Mouse (Mus musculus) liver, postnatal 0 days (tissue): ENCODE results near the gene Adra2c. TPM values are rescaled to one million over a fixed set of nuclear protein-coding genes. Genes with fewer than 3 reads are reported as not detected.

ENCODE experiments used
- ATAC-seq: fragments of 200-750 bp; cut with Nextera tagmentation; 2 replicates; pipeline ENCODE4 v1.8.0; 2017; ENCODE audit warnings: mild to moderate bottlenecking, moderate library complexity
- DNase-seq: peaks from one replicate; pipeline ENCODE4 v3.0.0-alpha.2; 2016
- H3K27ac ChIP-seq: fragments of 300-500 bp; sonication (generic); 2 replicates; pipeline ENCODE4 v1.5.1; 2014; ENCODE audit warnings: antibody characterized with exemption, moderate library complexity, mild to moderate bottlenecking, low read depth
- H3K27me3 ChIP-seq: fragments of 300-500 bp; sonication (generic); 2 replicates; pipeline ENCODE4 v1.6.1; 2014; ENCODE audit warnings: low read length, control low read depth, mixed read lengths; ENCODE audit not compliant: insufficient read depth
- H3K36me3 ChIP-seq: fragments of 300-500 bp; sonication (generic); replicated peaks from 2 replicates; pipeline ENCODE4 v1.6.1; 2014; ENCODE audit warnings: mild to moderate bottlenecking, control low read depth, low read length, moderate library complexity, mixed read lengths; ENCODE audit not compliant: insufficient read depth
- H3K4me1 ChIP-seq: fragments of 300-500 bp; sonication (generic); 2 replicates; pipeline ENCODE4 v1.6.1; 2014; ENCODE audit warnings: antibody characterized with exemption, mild to moderate bottlenecking, control low read depth; ENCODE audit not compliant: insufficient read depth
- H3K4me2 ChIP-seq: fragments of 300-500 bp; sonication (generic); 2 replicates; pipeline ENCODE4 v1.6.1; 2014; ENCODE audit warnings: low read depth, mild to moderate bottlenecking, low read length, moderate library complexity, mixed read lengths
- H3K4me3 ChIP-seq: fragments of 300-500 bp; sonication (generic); 2 replicates; pipeline ENCODE4 v1.5.1; 2014; ENCODE audit warnings: low read depth, low read length
- H3K9ac ChIP-seq: fragments of 300-500 bp; sonication (generic); replicated peaks from 2 replicates; pipeline ENCODE4 v1.6.1; 2014; ENCODE audit warnings: mild to moderate bottlenecking, moderate library complexity
- H3K9me3 ChIP-seq: fragments of 300-500 bp; sonication (generic); 2 replicates; pipeline ENCODE4 v1.6.1; 2016; ENCODE audit warnings: mild to moderate bottlenecking, control low read depth, low read length, mixed read lengths
- CTCF ChIP-seq: sonication (generic); IDR thresholded peaks from 2 replicates; pipeline ENCODE4 v1.5.1; 2016; ENCODE audit warnings: antibody characterized with exemption, low read depth
- EP300 ChIP-seq: IDR thresholded peaks from 2 replicates; pipeline ENCODE4 v1.6.1; 2016; ENCODE audit warnings: antibody characterized with exemption, low read depth, mild to moderate bottlenecking
- WGBS: fragments of 180-500 bp; shearing (Covaris S2); extraction: QIAGEN DNeasy Blood & Tissue Kit; methylation state at CpG from one replicate; pipeline ENCODE4 v1.1.7; 2014; ENCODE audit not compliant: insufficient replicate concordance; 5-methylcytosine and 5-hydroxymethylcytosine counted together
- polyA plus RNA-seq: library from polyadenylated mRNA; unstranded; fragments of >200 nt; fragmentation: Nextera tagmentation; extraction: Ambion mirVana; gene quantifications from 2 replicates; pipeline ENCODE4 v1.2.1, GENCODE M21; 2015

Gene Adra2c
- polyA plus RNA-seq, 1 experiment from 2014 or later, result not detected

GRCm38 (mm10) chr5:35278741-35279695, 899 bp downstream of the Adra2c start:
- Histone ChIP-seq H3K27me3 (peaks cover 61% of the 10 kb centered on the region), H3K9ac (no peak overlapping the region), H3K4me3 (peak overlapping the region; percentile 22; the same call in 1 of the 2 replicates), H3K36me3 (no peaks in the 10 kb centered on the region), H3K9me3 (no peaks in the 10 kb centered on the region), H3K4me2 (peak overlapping the region; percentile 32; the same call in 1 of the 2 replicates), H3K27ac (no peak overlapping the region), H3K4me1 (no peaks in the 10 kb centered on the region)
- 2% methylated on average over 91 of the region's 118 CpGs for WGBS
- ATAC-seq, result no peak
- TF ChIP-seq CTCF (no peak), EP300 (no peak)
- DNase-seq, result peak; percentile 20

- no peak for DNase-seq
- Histone ChIP-seq H3K9ac (no peak overlapping the region), H3K4me1 (no peaks in the 10 kb centered on the region), H3K27me3 (peaks cover 61% of the 10 kb centered on the region), H3K9me3 (no peaks in the 10 kb centered on the region), H3K27ac (no peak overlapping the region), H3K4me3 (peak overlapping the region; percentile 22; the same call in 1 of the 2 replicates), H3K36me3 (no peaks in the 10 kb centered on the region), H3K4me2 (no peak overlapping the region; the same call in 1 of the 2 replicates)
- no peak for TF ChIP-seq CTCF
- no peak for TF ChIP-seq EP300
- ATAC-seq, result no peak
- WGBS, result 5% methylated on average over 38 of the region's 49 CpGs
These were observed 1.5 kb downstream of the Adra2c start for GRCm38 (mm10) chr5:35279696-35280001.

DNA sequence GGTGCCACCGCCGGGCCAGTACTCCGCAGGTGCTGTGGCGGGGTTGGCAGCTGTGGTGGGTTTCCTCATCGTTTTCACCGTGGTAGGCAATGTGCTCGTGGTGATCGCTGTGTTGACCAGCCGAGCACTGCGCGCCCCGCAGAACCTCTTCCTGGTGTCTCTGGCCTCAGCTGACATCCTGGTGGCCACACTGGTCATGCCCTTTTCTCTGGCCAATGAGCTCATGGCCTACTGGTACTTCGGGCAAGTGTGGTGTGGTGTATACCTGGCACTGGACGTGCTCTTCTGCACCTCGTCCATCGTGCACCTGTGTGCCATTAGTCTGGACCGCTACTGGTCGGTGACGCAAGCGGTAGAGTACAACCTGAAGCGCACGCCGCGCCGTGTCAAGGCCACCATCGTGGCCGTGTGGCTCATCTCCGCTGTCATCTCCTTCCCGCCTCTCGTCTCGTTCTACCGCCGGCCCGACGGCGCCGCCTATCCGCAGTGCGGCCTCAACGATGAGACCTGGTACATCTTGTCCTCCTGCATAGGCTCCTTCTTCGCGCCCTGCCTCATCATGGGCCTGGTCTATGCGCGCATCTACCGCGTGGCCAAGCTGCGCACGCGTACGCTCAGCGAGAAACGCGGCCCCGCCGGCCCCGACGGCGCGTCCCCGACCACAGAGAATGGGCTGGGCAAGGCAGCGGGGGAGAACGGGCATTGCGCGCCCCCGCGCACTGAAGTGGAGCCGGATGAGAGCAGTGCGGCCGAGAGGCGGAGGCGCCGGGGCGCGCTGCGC, 2.1 kb downstream of the Adra2c start:
- TF ChIP-seq CTCF, result peak; percentile 20; the same call in 1 of the 2 replicates
- TF ChIP-seq EP300, result no peak
- ATAC-seq (no peak), DNase-seq (peak; percentile 20)
- no peaks in the 10 kb centered on the region for H3K9me3 ChIP-seq
- no peak overlapping the region for H3K4me3 ChIP-seq
- WGBS, result 7% methylated on average over 69 of the region's 75 CpGs
- no peaks in the 10 kb centered on the region for H3K4me1 ChIP-seq
- H3K36me3 ChIP-seq, result no peaks in the 10 kb centered on the region
- no peak overlapping the region for H3K9ac ChIP-seq
- peaks cover 61% of the 10 kb centered on the region for H3K27me3 ChIP-seq
- no peak overlapping the region for H3K4me2 ChIP-seq
- no peak overlapping the region for H3K27ac ChIP-seq

DNA sequence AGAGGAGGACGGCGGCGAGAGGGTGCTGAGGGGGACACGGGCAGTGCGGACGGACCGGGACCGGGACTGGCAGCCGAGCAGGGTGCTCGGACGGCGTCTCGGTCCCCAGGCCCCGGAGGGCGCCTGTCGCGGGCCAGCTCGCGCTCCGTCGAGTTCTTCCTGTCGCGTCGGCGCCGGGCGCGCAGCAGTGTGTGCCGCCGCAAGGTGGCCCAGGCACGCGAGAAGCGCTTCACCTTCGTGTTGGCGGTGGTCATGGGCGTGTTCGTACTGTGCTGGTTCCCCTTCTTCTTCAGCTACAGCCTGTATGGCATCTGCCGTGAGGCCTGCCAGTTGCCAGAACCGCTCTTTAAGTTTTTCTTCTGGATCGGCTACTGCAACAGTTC, 2.7 kb downstream of the Adra2c start:
- no peak for DNase-seq
- Histone ChIP-seq H3K27me3 (peaks cover 61% of the 10 kb centered on the region), H3K4me2 (no peak overlapping the region), H3K4me1 (no peaks in the 10 kb centered on the region), H3K36me3 (no peaks in the 10 kb centered on the region), H3K9ac (no peak overlapping the region), H3K4me3 (no peak overlapping the region), H3K27ac (no peak overlapping the region), H3K9me3 (no peaks in the 10 kb centered on the region)
- no peak for TF ChIP-seq EP300
- no peak for TF ChIP-seq CTCF
- 4% methylated on average over 34 of the region's 40 CpGs for WGBS
- no peak for ATAC-seq

DNA sequence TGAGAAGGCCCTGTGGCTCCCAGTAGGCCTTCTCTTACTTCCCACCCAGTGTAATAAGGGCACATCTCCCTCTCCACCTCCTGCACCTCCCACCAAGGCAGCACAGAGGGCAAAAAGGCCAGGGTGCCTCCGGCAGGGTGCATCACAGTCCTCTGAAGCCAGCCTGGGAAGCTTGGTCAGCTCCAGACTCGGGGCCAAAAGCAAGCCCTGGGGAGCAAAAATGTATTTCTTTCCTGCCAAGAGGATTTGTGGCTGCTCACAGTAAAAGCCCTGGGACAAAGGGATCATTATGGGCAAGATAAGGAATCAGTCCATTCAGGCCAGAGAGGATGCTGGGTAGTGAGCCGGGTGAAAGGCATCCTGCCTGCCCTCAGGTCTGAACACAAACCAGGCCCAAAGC, 7.2 kb downstream of the Adra2c start:
- TF ChIP-seq CTCF, result no peak
- TF ChIP-seq EP300, result no peak
- no peaks in the 10 kb centered on the region for H3K9me3 ChIP-seq
- DNase-seq (no peak), ATAC-seq (no peak)
- H3K27me3 ChIP-seq, result peaks cover 25% of the 10 kb centered on the region
- no peak overlapping the region for H3K27ac ChIP-seq
- no peaks in the 10 kb centered on the region for H3K36me3 ChIP-seq
- no peaks in the 10 kb centered on the region for H3K4me1 ChIP-seq
- H3K4me2 ChIP-seq, result no peak overlapping the region
- WGBS, result 35% methylated on average over 3 of the region's 3 CpGs
- H3K4me3 ChIP-seq, result no peak overlapping the region
- no peak overlapping the region for H3K9ac ChIP-seq

DNA sequence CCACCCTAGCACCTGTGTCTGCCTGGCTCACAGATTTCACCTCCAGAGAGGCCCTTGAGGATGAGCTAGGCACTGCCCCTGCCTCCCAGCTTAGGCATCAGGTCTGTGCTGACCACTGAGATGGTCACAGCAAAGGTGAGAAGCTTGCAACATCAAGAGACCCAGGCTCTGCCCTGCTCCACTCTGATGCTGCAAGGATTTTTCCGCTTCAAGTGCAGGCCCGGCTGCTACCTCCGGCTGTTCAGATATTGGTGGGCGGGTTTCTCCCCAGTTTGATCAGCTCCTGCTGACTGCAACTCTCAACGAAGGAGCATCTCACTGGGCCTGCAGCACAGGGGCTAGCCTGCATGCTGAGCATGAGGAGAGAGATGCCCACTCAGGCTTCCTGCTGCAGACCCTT, 8.1 kb downstream of the Adra2c start:
- TF ChIP-seq EP300, result no peak
- no peak for TF ChIP-seq CTCF
- ATAC-seq (no peak), DNase-seq (no peak)
- Histone ChIP-seq H3K27ac (no peak overlapping the region), H3K4me2 (no peak overlapping the region), H3K9ac (no peak overlapping the region), H3K9me3 (no peaks in the 10 kb centered on the region), H3K27me3 (peaks cover 16% of the 10 kb centered on the region), H3K36me3 (no peaks in the 10 kb centered on the region), H3K4me3 (no peak overlapping the region), H3K4me1 (no peaks in the 10 kb centered on the region)
- 74% methylated on average over 5 of the region's 5 CpGs for WGBS
